Mouse (Mus musculus) liver, embryonic 12.5 days (tissue): Measurements from ENCODE around the gene Apoc2. TPM values are rescaled to one million over a fixed set of nuclear protein-coding genes. Genes with fewer than 3 reads are reported as not detected.
A peak's percentile ranks its signal among the peaks of the same experiment; 100 is the strongest.

Source experiments
- ATAC-seq: fragments of 200-750 bp; cut with Nextera tagmentation; 2 replicates; pipeline ENCODE4 v1.8.0; 2017; ENCODE audit warnings: moderate number of reproducible peaks, mild to moderate bottlenecking, moderate library complexity
- H3K27ac ChIP-seq: fragments of 300-500 bp; sonication (generic); 2 replicates; pipeline ENCODE4 v1.5.1; 2016; ENCODE audit warnings: mild to moderate bottlenecking
- H3K27me3 ChIP-seq: fragments of 300-500 bp; sonication (generic); replicated peaks from 2 replicates; pipeline ENCODE4 v1.6.1; 2016; ENCODE audit warnings: mild to moderate bottlenecking, moderate library complexity
- H3K36me3 ChIP-seq: fragments of 300-500 bp; sonication (generic); 2 replicates; pipeline ENCODE4 v1.6.1; 2016; ENCODE audit warnings: mild to moderate bottlenecking, moderate library complexity
- H3K4me1 ChIP-seq: fragments of 300-500 bp; sonication (generic); 2 replicates; pipeline ENCODE4 v1.6.1; 2016
- H3K4me2 ChIP-seq: fragments of 300-500 bp; sonication (generic); 2 replicates; pipeline ENCODE4 v1.6.1; 2016; ENCODE audit warnings: mild to moderate bottlenecking, moderate library complexity
- H3K4me3 ChIP-seq: fragments of 300-500 bp; sonication (generic); 2 replicates; pipeline ENCODE4 v1.5.1; 2016; ENCODE audit warnings: mild to moderate bottlenecking, moderate library complexity
- H3K9ac ChIP-seq: fragments of 300-500 bp; sonication (generic); 2 replicates; pipeline ENCODE4 v1.6.1; 2016; ENCODE audit warnings: mild to moderate bottlenecking, moderate library complexity
- H3K9me3 ChIP-seq: fragments of 300-500 bp; sonication (generic); replicated peaks from 2 replicates; pipeline ENCODE4 v1.6.1; 2016; ENCODE audit warnings: mild to moderate bottlenecking, moderate library complexity
- WGBS: fragments of 180-500 bp; shearing (Covaris S2); methylation state at CpG from one replicate; pipeline ENCODE4 v1.1.7; 2016; ENCODE audit not compliant: insufficient replicate concordance; 5-methylcytosine and 5-hydroxymethylcytosine counted together
- polyA plus RNA-seq: library from polyadenylated mRNA; unstranded; fragments of >200 nt; fragmentation: Nextera tagmentation; extraction: Ambion mirVana; gene quantifications from 2 replicates; pipeline ENCODE4 v1.2.1, GENCODE M21; 2016

The Apoc2 gene
- polyA plus RNA-seq, 1 experiment from 2014 or later: 406 TPM

GRCm38 (mm10) chr7:19671511-19671910 lies 6.2 kb downstream of the Apoc2 start:
- H3K27ac ChIP-seq: no peak overlapping the region
- no peaks in the 10 kb centered on the region; the same call in 1 of the 2 replicates for H3K27me3 ChIP-seq
- no peak overlapping the region for H3K9ac ChIP-seq
- H3K4me1 ChIP-seq: peaks cover 15% of the 10 kb centered on the region
- no peaks in the 10 kb centered on the region for H3K36me3 ChIP-seq
- H3K9me3 ChIP-seq: no peaks in the 10 kb centered on the region
- no peak overlapping the region for H3K4me3 ChIP-seq
- no peak for ATAC-seq
- 69% methylated on average over 10 of the region's 10 CpGs for WGBS
- no peak overlapping the region for H3K4me2 ChIP-seq

- ATAC-seq: peak; percentile 60
- no peak overlapping the region for H3K9ac ChIP-seq
- H3K27me3 ChIP-seq: no peaks in the 10 kb centered on the region; the same call in 1 of the 2 replicates
- peak overlapping the region; percentile 39 for H3K4me2 ChIP-seq
- no peak overlapping the region for H3K4me3 ChIP-seq
- H3K27ac ChIP-seq: peak overlapping the region; percentile 64
- WGBS: 5% methylated on average over 10 of the region's 10 CpGs
- no peaks in the 10 kb centered on the region for H3K36me3 ChIP-seq
- H3K4me1 ChIP-seq: peaks cover 23% of the 10 kb centered on the region
- no peaks in the 10 kb centered on the region for H3K9me3 ChIP-seq
Measured at GRCm38 (mm10) chr7:19668947-19669721, 8.6 kb downstream of the Apoc2 start.

GRCm38 (mm10) chr7:19667434-19667833 lies 10.3 kb downstream of the Apoc2 start:
- ATAC-seq: no peak
- peaks cover 7% of the 10 kb centered on the region for H3K36me3 ChIP-seq
- no peaks in the 10 kb centered on the region; the same call in 1 of the 2 replicates for H3K27me3 ChIP-seq
- H3K9ac ChIP-seq: no peak overlapping the region
- 67% methylated on average over 2 of the region's 2 CpGs for WGBS
- H3K27ac ChIP-seq: no peak overlapping the region
- no peaks in the 10 kb centered on the region for H3K9me3 ChIP-seq
- no peak overlapping the region for H3K4me3 ChIP-seq
- no peak overlapping the region for H3K4me2 ChIP-seq
- H3K4me1 ChIP-seq: peaks cover 40% of the 10 kb centered on the region

- H3K27me3 ChIP-seq: no peaks in the 10 kb centered on the region; the same call in 1 of the 2 replicates
- no peak overlapping the region for H3K4me3 ChIP-seq
- no peak for ATAC-seq
- 56% methylated on average over 3 of the region's 3 CpGs for WGBS
- no peaks in the 10 kb centered on the region for H3K9me3 ChIP-seq
- peaks cover 44% of the 10 kb centered on the region for H3K4me1 ChIP-seq
- peaks cover 13% of the 10 kb centered on the region for H3K36me3 ChIP-seq
- no peak overlapping the region for H3K9ac ChIP-seq
- H3K4me2 ChIP-seq: no peak overlapping the region
- H3K27ac ChIP-seq: no peak overlapping the region
Measured at GRCm38 (mm10) chr7:19666750-19667149, 11.0 kb downstream of the Apoc2 start.

GRCm38 (mm10) chr7:19664955-19665841 lies 12.5 kb downstream of the Apoc2 start, which contains the start of gene Clptm1:
Clptm1 (minus strand) TSS chr7:19665033.
- peak; percentile 83 for ATAC-seq
- Histone ChIP-seq H3K36me3 (peaks cover 29% of the 10 kb centered on the region), H3K4me1 (peaks cover 51% of the 10 kb centered on the region), H3K9me3 (no peaks in the 10 kb centered on the region), H3K4me3 (peak within 1 kb of the TSS; percentile 99), H3K27ac (peak within 1 kb of the TSS; percentile 95), H3K27me3 (no peaks in the 10 kb centered on the region; the same call in 1 of the 2 replicates), H3K4me2 (peak within 1 kb of the TSS; percentile 85), H3K9ac (peak within 1 kb of the TSS; percentile 97)
- under 1% methylated on average over 63 of the region's 63 CpGs for WGBS

GRCm38 (mm10) chr7:19664455-19664954 lies 13.2 kb downstream of the Apoc2 start:
- Histone ChIP-seq H3K36me3 (peaks cover 36% of the 10 kb centered on the region), H3K4me1 (peaks cover 46% of the 10 kb centered on the region), H3K27me3 (no peaks in the 10 kb centered on the region; the same call in 1 of the 2 replicates), H3K9ac (peak overlapping the region; percentile 97), H3K4me2 (peak overlapping the region; percentile 85), H3K4me3 (peak overlapping the region; percentile 99), H3K9me3 (no peaks in the 10 kb centered on the region), H3K27ac (peak overlapping the region; percentile 95)
- under 1% methylated on average over 35 of the region's 37 CpGs for WGBS
- ATAC-seq: peak; percentile 59

- no peaks in the 10 kb centered on the region; the same call in 1 of the 2 replicates for H3K27me3 ChIP-seq
- H3K4me3 ChIP-seq: peak overlapping the region; percentile 99
- peaks cover 41% of the 10 kb centered on the region for H3K4me1 ChIP-seq
- H3K4me2 ChIP-seq: peak overlapping the region; percentile 85
- H3K9me3 ChIP-seq: no peaks in the 10 kb centered on the region
- peaks cover 42% of the 10 kb centered on the region for H3K36me3 ChIP-seq
- H3K9ac ChIP-seq: peak overlapping the region; percentile 97
- no peak for ATAC-seq
- peak overlapping the region; percentile 95 for H3K27ac ChIP-seq
- 10% methylated on average over 8 of the region's 8 CpGs for WGBS
Measured at GRCm38 (mm10) chr7:19663940-19664339, 13.8 kb downstream of the Apoc2 start.

GRCm38 (mm10) chr7:19652614-19653013 lies 25.1 kb downstream of the Apoc2 start:
- peaks cover 93% of the 10 kb centered on the region for H3K36me3 ChIP-seq
- no peaks in the 10 kb centered on the region for H3K9me3 ChIP-seq
- peaks cover 22% of the 10 kb centered on the region for H3K4me1 ChIP-seq
- H3K4me2 ChIP-seq: no peak overlapping the region
- H3K27ac ChIP-seq: no peak overlapping the region
- H3K4me3 ChIP-seq: no peak overlapping the region
- ATAC-seq: no peak
- 85% methylated on average over 2 of the region's 2 CpGs for WGBS
- H3K9ac ChIP-seq: no peak overlapping the region
- H3K27me3 ChIP-seq: no peaks in the 10 kb centered on the region

GRCm38 (mm10) chr7:19651063-19651786 lies 26.5 kb downstream of the Apoc2 start:
- Histone ChIP-seq H3K36me3 (peaks cover 91% of the 10 kb centered on the region), H3K4me3 (no peak overlapping the region), H3K27ac (peak overlapping the region; percentile 61), H3K4me1 (peaks cover 22% of the 10 kb centered on the region), H3K9ac (peak overlapping the region; percentile 36; the same call in 1 of the 2 replicates), H3K9me3 (no peaks in the 10 kb centered on the region), H3K4me2 (peak overlapping the region; percentile 38), H3K27me3 (no peaks in the 10 kb centered on the region)
- ATAC-seq: peak; percentile 63; the same call in 1 of the 2 replicates
- 47% methylated on average over 6 of the region's 6 CpGs for WGBS

GRCm38 (mm10) chr7:19641223-19641622 lies 36.5 kb downstream of the Apoc2 start:
- Histone ChIP-seq H3K4me2 (no peak overlapping the region), H3K9me3 (no peaks in the 10 kb centered on the region), H3K9ac (no peak overlapping the region), H3K36me3 (peaks cover 100% of the 10 kb centered on the region), H3K27me3 (no peaks in the 10 kb centered on the region), H3K27ac (no peak overlapping the region), H3K4me1 (no peaks in the 10 kb centered on the region), H3K4me3 (no peak overlapping the region)
- WGBS: 91% methylated on average over 4 of the region's 4 CpGs
- no peak for ATAC-seq
